Mouse (Mus musculus): ENCODE data around the gene Rpa3.

DNA sequence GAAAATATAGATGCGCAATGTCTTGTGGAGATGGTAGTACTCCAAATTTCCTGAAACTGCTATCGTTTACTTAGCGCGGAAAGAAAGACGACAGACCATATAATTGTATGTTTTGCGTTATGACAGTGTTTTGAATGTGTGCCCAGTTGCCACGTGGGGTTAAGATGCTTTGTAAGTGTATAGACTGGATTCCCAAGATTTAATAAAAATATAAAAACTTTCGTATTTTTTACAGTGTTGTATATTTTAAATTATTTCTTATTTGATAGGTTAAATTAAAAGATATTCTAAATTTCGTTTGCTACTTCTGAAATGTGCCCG lies 49.1 kb downstream of the Rpa3 start:
- TF ChIP-seq CTCF (IDR thresholded peaks at IDR 0.05) (no peak), EP300 (IDR thresholded peaks at IDR 0.05) (no peak)
